Mouse (Mus musculus) limb, embryonic 11.5 days (tissue): ENCODE results near the gene Ppp1r14a. TPM values are rescaled to one million over a fixed set of nuclear protein-coding genes. Genes with fewer than 3 reads are reported as not detected.

Experiments
- ATAC-seq: fragments of 200-750 bp; cut with Nextera tagmentation; 2 replicates; pipeline ENCODE4 v1.8.0; 2017; ENCODE audit warnings: low read depth; ENCODE audit not compliant: insufficient number of reproducible peaks, low FRiP score, low TSS enrichment
- DNase-seq: peaks from one replicate; pipeline ENCODE4 v3.0.0-alpha.2; 2015; ENCODE audit warnings: low spot score
- H3K27ac ChIP-seq: fragments of 300-500 bp; sonication (generic); replicated peaks from 2 replicates; pipeline ENCODE4 v1.5.1; 2014; ENCODE audit warnings: low read depth, mild to moderate bottlenecking, low read length
- H3K27me3 ChIP-seq: fragments of 300-500 bp; sonication (generic); 2 replicates; pipeline ENCODE4 v1.6.1; 2014; ENCODE audit warnings: mild to moderate bottlenecking, low read length, mixed read lengths; ENCODE audit not compliant: control insufficient read depth, insufficient read depth
- H3K36me3 ChIP-seq: fragments of 300-500 bp; sonication (generic); 2 replicates; pipeline ENCODE4 v1.6.1; 2014; ENCODE audit warnings: mild to moderate bottlenecking, low read length, moderate library complexity, mixed read lengths; ENCODE audit not compliant: control insufficient read depth, insufficient read depth
- H3K4me1 ChIP-seq: fragments of 300-500 bp; sonication (generic); 2 replicates; pipeline ENCODE4 v1.6.1; 2014; ENCODE audit warnings: low read length, mixed read lengths; ENCODE audit not compliant: control insufficient read depth, insufficient read depth
- H3K4me2 ChIP-seq: fragments of 300-500 bp; sonication (generic); 2 replicates; pipeline ENCODE4 v1.6.1; 2014; ENCODE audit warnings: low read depth, mild to moderate bottlenecking, moderate library complexity; ENCODE audit not compliant: severe bottlenecking
- H3K4me3 ChIP-seq: fragments of 300-500 bp; sonication (generic); 2 replicates; pipeline ENCODE4 v1.5.1; 2014; ENCODE audit warnings: low read depth, low read length
- H3K9ac ChIP-seq: fragments of 300-500 bp; sonication (generic); 2 replicates; pipeline ENCODE4 v1.6.1; 2014; ENCODE audit warnings: mild to moderate bottlenecking, low read length
- H3K9me3 ChIP-seq: fragments of 300-500 bp; sonication (generic); 2 replicates; pipeline ENCODE4 v1.6.1; 2016; ENCODE audit warnings: low read length; ENCODE audit not compliant: control insufficient read depth
- WGBS: fragments of 180-500 bp; shearing (Covaris S2); extraction: QIAGEN DNeasy Blood & Tissue Kit; methylation state at CpG from one replicate; pipeline ENCODE4 v1.1.7; 2014; 5-methylcytosine and 5-hydroxymethylcytosine counted together
- polyA plus RNA-seq: library from polyadenylated mRNA; unstranded; fragments of >200 nt; fragmentation: Nextera tagmentation; extraction: Ambion mirVana; gene quantifications from 2 replicates; pipeline ENCODE4 v1.2.1, GENCODE M21; 2014

The Ppp1r14a gene
- polyA plus RNA-seq, 1 experiment from 2014 or later = 3.5 TPM

- 0 out of 2 replicates have a peak, but pooled peaks cover 1% of the 10 kb centered on the region for H3K4me1 ChIP-seq
- no peaks in the 10 kb centered on the region for H3K9me3 ChIP-seq
- no peaks in the 10 kb centered on the region for H3K27me3 ChIP-seq
- ATAC-seq (no peak), DNase-seq (no peak)
- 55% methylated on average over 4 of the region's 4 CpGs for WGBS
- no peak overlapping the region for H3K4me3 ChIP-seq
- no peak overlapping the region for H3K4me2 ChIP-seq
- H3K9ac ChIP-seq = no peak overlapping the region
- H3K36me3 ChIP-seq = no peaks in the 10 kb centered on the region
- no peak overlapping the region for H3K27ac ChIP-seq
Observed at GRCm38 (mm10) chr7:29266931-29267330, 22.2 kb upstream of the Ppp1r14a start.

GRCm38 (mm10) chr7:29270445-29270844 lies 18.7 kb upstream of the Ppp1r14a start:
- H3K36me3 ChIP-seq = no peaks in the 10 kb centered on the region
- H3K27me3 ChIP-seq = no peaks in the 10 kb centered on the region
- no peak overlapping the region for H3K9ac ChIP-seq
- H3K4me2 ChIP-seq = no peak overlapping the region
- H3K4me1 ChIP-seq = no peaks in the 10 kb centered on the region
- no peak overlapping the region for H3K27ac ChIP-seq
- ATAC-seq (no peak), DNase-seq (no peak)
- H3K9me3 ChIP-seq = no peaks in the 10 kb centered on the region
- H3K4me3 ChIP-seq = no peak overlapping the region
- 92% methylated on average over 4 of the region's 4 CpGs for WGBS

DNA sequence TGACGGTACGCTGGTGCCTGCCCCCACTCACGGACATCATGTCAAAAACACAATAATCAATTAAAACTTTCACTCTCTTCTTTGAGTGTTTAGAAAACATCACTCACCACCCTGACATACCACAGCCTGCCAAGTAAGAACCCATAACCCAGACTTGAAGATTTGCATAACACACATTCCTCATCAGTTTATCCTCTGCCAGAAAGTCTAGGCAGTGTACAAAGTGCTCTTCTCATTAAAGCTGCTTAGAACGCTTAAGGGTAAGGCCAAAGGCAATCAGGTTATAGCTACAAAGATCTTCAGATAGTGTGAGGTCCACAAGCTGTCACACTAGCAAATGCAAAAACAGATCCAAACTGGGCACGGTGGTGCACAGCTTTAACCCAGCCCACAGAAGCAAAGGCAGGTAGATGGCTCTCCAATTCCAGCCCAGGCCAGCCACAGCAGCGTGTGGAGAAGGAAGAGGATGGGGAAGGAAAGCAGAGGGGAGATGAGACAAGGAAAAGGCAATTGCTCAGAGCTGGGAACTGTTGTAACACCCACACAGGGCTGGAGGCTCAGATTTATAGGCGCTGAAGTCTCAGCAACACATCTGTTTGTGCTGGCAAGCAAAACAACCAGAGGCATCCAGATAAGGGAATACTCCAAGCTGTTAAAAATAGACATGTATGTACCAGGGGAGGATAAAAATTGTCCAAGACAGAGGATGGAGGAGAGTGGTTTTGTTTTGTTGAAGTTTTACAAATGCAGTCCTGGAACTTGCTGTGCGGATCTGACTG lies 17.2 kb upstream of the Ppp1r14a start:
- no peaks in the 10 kb centered on the region for H3K9me3 ChIP-seq
- ATAC-seq (no peak), DNase-seq (no peak)
- H3K36me3 ChIP-seq = no peaks in the 10 kb centered on the region
- H3K27me3 ChIP-seq = no peaks in the 10 kb centered on the region
- H3K27ac ChIP-seq = no peak overlapping the region
- H3K4me1 ChIP-seq = 0 out of 2 replicates have a peak, but pooled peaks cover 2% of the 10 kb centered on the region
- H3K4me2 ChIP-seq = no peak overlapping the region
- no peak overlapping the region for H3K4me3 ChIP-seq
- 68% methylated on average over 8 of the region's 8 CpGs for WGBS
- H3K9ac ChIP-seq = no peak overlapping the region

GRCm38 (mm10) chr7:29276715-29277114 lies 12.4 kb upstream of the Ppp1r14a start:
- Histone ChIP-seq H3K27ac (no peak overlapping the region), H3K4me2 (no peak overlapping the region), H3K9ac (no peak overlapping the region), H3K4me3 (no peak overlapping the region), H3K36me3 (no peaks in the 10 kb centered on the region), H3K27me3 (peaks cover 1% of the 10 kb centered on the region), H3K9me3 (no peaks in the 10 kb centered on the region), H3K4me1 (0 out of 2 replicates have a peak, but pooled peaks cover 2% of the 10 kb centered on the region)
- ATAC-seq (no peak), DNase-seq (no peak)
- WGBS = 23% methylated on average over 5 of the region's 5 CpGs

- no peak for DNase-seq
- H3K4me2 ChIP-seq = no peak overlapping the region
- no peaks in the 10 kb centered on the region for H3K9me3 ChIP-seq
- 0 out of 2 replicates have a peak, but pooled peaks cover 2% of the 10 kb centered on the region for H3K4me1 ChIP-seq
- no peak for ATAC-seq
- H3K27me3 ChIP-seq = peaks cover 9% of the 10 kb centered on the region
- no peak overlapping the region for H3K4me3 ChIP-seq
- H3K27ac ChIP-seq = no peak overlapping the region
- no peaks in the 10 kb centered on the region for H3K36me3 ChIP-seq
- no peak overlapping the region for H3K9ac ChIP-seq
- 86% methylated on average over 4 of the region's 4 CpGs for WGBS
Observed at GRCm38 (mm10) chr7:29277510-29277909, 11.6 kb upstream of the Ppp1r14a start.

- ATAC-seq (no peak), DNase-seq (no peak)
- Histone ChIP-seq H3K4me2 (no peak overlapping the region), H3K4me1 (0 out of 2 replicates have a peak, but pooled peaks cover 2% of the 10 kb centered on the region), H3K4me3 (no peak overlapping the region), H3K9ac (no peak overlapping the region), H3K9me3 (no peaks in the 10 kb centered on the region), H3K27me3 (peaks cover 12% of the 10 kb centered on the region), H3K36me3 (no peaks in the 10 kb centered on the region), H3K27ac (no peak overlapping the region)
Observed at GRCm38 (mm10) chr7:29279261-29279660, 9.8 kb upstream of the Ppp1r14a start.

GRCm38 (mm10) chr7:29279924-29280323 lies 9.2 kb upstream of the Ppp1r14a start:
- Histone ChIP-seq H3K27ac (no peak overlapping the region), H3K4me3 (no peak overlapping the region), H3K9me3 (no peaks in the 10 kb centered on the region), H3K9ac (no peak overlapping the region), H3K36me3 (no peaks in the 10 kb centered on the region), H3K27me3 (peaks cover 12% of the 10 kb centered on the region), H3K4me2 (no peak overlapping the region), H3K4me1 (0 out of 2 replicates have a peak, but pooled peaks cover 2% of the 10 kb centered on the region)
- 70% methylated on average over 8 of the region's 8 CpGs for WGBS
- DNase-seq = no peak
- ATAC-seq = no peak

DNA sequence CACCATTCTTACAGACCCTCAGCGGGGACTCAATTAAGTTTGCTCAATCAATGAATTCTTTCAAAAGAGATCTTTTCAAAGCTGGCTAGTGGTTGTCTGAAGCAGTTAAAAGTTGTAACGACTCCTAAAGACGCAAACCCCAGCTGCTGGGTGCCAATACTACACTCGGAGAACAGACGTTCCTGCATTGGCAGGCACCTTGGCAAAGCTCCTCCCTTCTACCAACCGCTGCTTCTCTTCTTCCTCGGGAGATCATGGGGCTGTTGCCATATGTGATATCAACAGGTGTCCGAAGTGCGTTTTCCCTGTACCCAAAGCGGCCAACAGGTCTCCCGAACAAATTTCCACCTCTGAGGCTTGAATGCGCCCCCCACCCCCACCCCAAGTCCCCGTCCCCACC lies 8.3 kb upstream of the Ppp1r14a start:
- no peaks in the 10 kb centered on the region for H3K36me3 ChIP-seq
- DNase-seq = no peak
- 0 out of 2 replicates have a peak, but pooled peaks cover 2% of the 10 kb centered on the region for H3K4me1 ChIP-seq
- ATAC-seq = no peak
- H3K9me3 ChIP-seq = no peaks in the 10 kb centered on the region
- no peak overlapping the region for H3K9ac ChIP-seq
- 10% methylated on average over 13 of the region's 13 CpGs for WGBS
- peak overlapping the region; percentile 98 for H3K4me2 ChIP-seq
- H3K4me3 ChIP-seq = peak overlapping the region; percentile 41
- peaks cover 12% of the 10 kb centered on the region for H3K27me3 ChIP-seq
- no peak overlapping the region for H3K27ac ChIP-seq
